In the genomic region with DNA sequence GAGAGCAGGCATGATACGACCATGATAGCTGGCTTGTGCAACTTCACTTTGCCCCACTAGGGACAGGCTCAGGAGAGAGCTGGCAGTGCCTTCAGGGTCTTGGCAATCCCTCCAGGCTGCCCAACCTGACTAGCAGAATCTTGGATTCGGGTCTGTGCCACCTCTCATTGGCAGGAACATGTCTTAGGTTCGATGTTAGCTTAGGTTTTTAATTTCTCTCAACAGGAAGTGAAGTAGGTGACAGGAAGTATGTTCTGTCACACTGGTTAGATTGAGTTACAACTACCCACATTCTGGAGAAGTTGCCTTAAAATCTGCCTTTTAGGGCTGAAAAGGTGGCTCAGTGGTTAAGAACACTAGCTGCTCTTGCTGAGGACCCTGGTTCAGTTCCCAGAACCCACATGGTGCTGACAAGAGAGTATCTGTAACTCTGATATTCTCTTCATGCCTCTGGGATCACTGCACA, we compare ENCODE assay signal across 22 mouse cellular contexts. TPM values are rescaled to one million over a fixed set of nuclear protein-coding genes. Genes with fewer than 3 reads are reported as not detected.
DNase-seq lines count a peak whose midpoint lies in the region; ATAC-seq lines count a peak whose summit lies in the region.
"Had no signal": no experiment of that assay in that cellular context is flagged by ENCODE, and none has a peak within 500 bp of the region (broad histone marks: within the 10 kb centered on the region; RNA-seq: fewer than 3 reads in every experiment).

No protein-coding gene starts in this region.

- H3K9ac ChIP-seq in liver, embryonic 13.5 days: peak overlapping the region; percentile 34
- H3K9ac ChIP-seq: midbrain, embryonic 13.5 days had no signal

- no peak overlapping the region for H3K4me2 ChIP-seq in liver, embryonic 13.5 days
- H3K4me2 ChIP-seq: heart, embryonic 11.5 days; midbrain, embryonic 13.5 days had no signal

- no peak for ATAC-seq in liver, embryonic 13.5 days (ENCODE audit: low read depth)
- ATAC-seq: forebrain, embryonic 14.5 days; midbrain, embryonic 13.5 days had no signal

- peaks cover 60% of the 10 kb centered on the region for H3K4me1 ChIP-seq in liver, embryonic 13.5 days (replicated peaks)

- H3K9me3 ChIP-seq in liver, embryonic 13.5 days (replicated peaks): no peaks in the 10 kb centered on the region
- H3K9me3 ChIP-seq: hindbrain, embryonic 10.5 days; midbrain, embryonic 13.5 days had no signal

- H3K27ac ChIP-seq in liver, embryonic 13.5 days: peak overlapping the region; percentile 87
- H3K27ac ChIP-seq: hindbrain, embryonic 10.5 days; midbrain, embryonic 13.5 days had no signal

- no peaks in the 10 kb centered on the region for H3K36me3 ChIP-seq in liver, embryonic 13.5 days
- H3K36me3 ChIP-seq: hindbrain, embryonic 10.5 days; midbrain, embryonic 13.5 days had no signal

- H3K27me3 ChIP-seq in liver, embryonic 13.5 days: no peaks in the 10 kb centered on the region

- DNase-seq in heart, adult 11 months: peak; percentile 82
- DNase-seq in heart, postnatal 14 days: no peak
- DNase-seq in 416B (ENCODE audit: low read depth) (peak; percentile 60), adipocyte (ENCODE audit: low spot score) (peak; percentile 68)
- DNase-seq in liver, embryonic 13.5 days: no peak
- DNase-seq in urinary bladder, postnatal 10 days (ENCODE audit: low spot score): no peak
- no peak for DNase-seq in cerebellum, adult 8-10 months
- DNase-seq in urinary bladder, adult 18-20 months (ENCODE audit: low spot score in 2 of 2): no peak
- DNase-seq: cerebellum, postnatal 36 days; kidney, adult 18-20 months; right cerebral cortex, postnatal 4 days had no signal

- no peak overlapping the region for H3K4me3 ChIP-seq in liver, embryonic 13.5 days (replicated peaks)
- H3K4me3 ChIP-seq: hindbrain, embryonic 10.5 days; midbrain, embryonic 13.5 days had no signal

- 27% methylated on average over 3 of the region's 3 CpGs for WGBS in liver, embryonic 13.5 days (ENCODE audit: insufficient replicate concordance)

- intact Hi-C loops in heart, postnatal 14 days (cut with DNase I): no loop called here

RNA-seq across cellular contexts. Expression of a gene that starts 6.5 kb away (rescaled TPM):
- 1 to 10 TPM; 5.9 to 8.3 TPM for total RNA-seq in heart, postnatal 14 days (2021)
- polyA plus RNA-seq in liver, embryonic 13.5 days (2015; fragmentation: Nextera tagmentation; extraction: Ambion mirVana): 78.6 and 83.0 TPM in 2 replicates

RNA-seq across cellular contexts. Expression of a gene that starts 19.6 kb away (rescaled TPM):
- not detected for total RNA-seq in heart, postnatal 14 days (2021)
- not detected in 2 replicates for polyA plus RNA-seq in liver, embryonic 13.5 days (2015; fragmentation: Nextera tagmentation; extraction: Ambion mirVana)
- total RNA-seq: gastrocnemius, adult 8-10 months; left cerebral cortex, adult 18-20 months had no signal
- polyA plus RNA-seq: embryonic facial prominence, embryonic 14.5 days; forebrain, embryonic 14.5 days; heart, embryonic 11.5 days; large intestine, adult 2 months; limb, embryonic 11.5 days; lung, embryonic 16.5 days; neural tube, embryonic 11.5 days had no signal

RNA-seq across cellular contexts. Expression of a gene that starts 23.3 kb away (rescaled TPM):
- 10 to 100 TPM; 11.6 to 13.3 TPM for total RNA-seq in heart, postnatal 14 days (2021)
- polyA plus RNA-seq in liver, embryonic 13.5 days (2015; fragmentation: Nextera tagmentation; extraction: Ambion mirVana): 11.7 and 11.8 TPM in 2 replicates

RNA-seq across cellular contexts. Expression of a gene that starts 36.0 kb away (rescaled TPM):
- total RNA-seq in heart, postnatal 14 days (2021): not detected
- polyA plus RNA-seq in liver, embryonic 13.5 days (2015; fragmentation: Nextera tagmentation; extraction: Ambion mirVana): not detected in 2 replicates
- total RNA-seq: gastrocnemius, adult 8-10 months; left cerebral cortex, adult 18-20 months had no signal
- polyA plus RNA-seq: hindbrain, embryonic 10.5 days; large intestine, adult 2 months; limb, embryonic 11.5 days; lung, embryonic 16.5 days had no signal

RNA-seq across cellular contexts. Expression of a gene that starts 36.1 kb away (rescaled TPM):
- 10 to 100 TPM; 50.9 to 52.3 TPM for total RNA-seq in heart, postnatal 14 days (2021)
- polyA plus RNA-seq in liver, embryonic 13.5 days (2015; fragmentation: Nextera tagmentation; extraction: Ambion mirVana): 18.6 and 20.7 TPM in 2 replicates

Comparison
In these comparisons a context has a peak if more than half of its experiments do, and no peak if none do; other contexts are left out.
1. DNase-seq: peak in heart, adult 11 months (single experiment), 416B (single experiment) and adipocyte (single experiment); none in heart, postnatal 14 days (0 of 2), liver, embryonic 13.5 days (single experiment), urinary bladder, postnatal 10 days (single experiment), cerebellum, adult 8-10 months (single experiment) and urinary bladder, adult 18-20 months (0 of 2).